Mouse (Mus musculus): ENCODE measurements at regions not wholly inside any gene's neighbourhood (a gene's known extent, or its start where the extent isn't known, plus 50 kb on each side); places are given as distances from the start of the nearest gene placed in this dataset.

- TF ChIP-seq EP300 (IDR thresholded peaks at IDR 0.05; ENCODE audit: low read depth) (no peak), CTCF (IDR thresholded peaks at IDR 0.05; ENCODE audit: low read depth) (no peak)
Observed at GRCm38 (mm10) chr10:39266482-39266881, 102.2 kb upstream of the Fyn start.

Data from heart, postnatal 0 days (tissue).